Mouse (Mus musculus) G1E-ER4 (cell line): ENCODE results near the gene Itpr1. TPM values are rescaled to one million over a fixed set of nuclear protein-coding genes. Genes with fewer than 3 reads are reported as not detected.

Experiments
- GATA1 ChIP-seq: IDR thresholded peaks from one replicate; pipeline ENCODE4 v1.8.0; 2012; ENCODE audit warnings: low read length, inconsistent platforms
- polyA plus RNA-seq: library from polyadenylated mRNA; stranded (reverse); fragments of >175 nt; gene quantifications from 2 replicates; pipeline ENCODE4 v1.2.3, GENCODE M21; 2012

Itpr1 gene
- polyA plus RNA-seq, 1 experiment = 6.0 TPM

GRCm38 (mm10) chr6:108230608-108231007 lies 17.7 kb downstream of the Itpr1 start:
- TF ChIP-seq GATA1 = no peak

DNA sequence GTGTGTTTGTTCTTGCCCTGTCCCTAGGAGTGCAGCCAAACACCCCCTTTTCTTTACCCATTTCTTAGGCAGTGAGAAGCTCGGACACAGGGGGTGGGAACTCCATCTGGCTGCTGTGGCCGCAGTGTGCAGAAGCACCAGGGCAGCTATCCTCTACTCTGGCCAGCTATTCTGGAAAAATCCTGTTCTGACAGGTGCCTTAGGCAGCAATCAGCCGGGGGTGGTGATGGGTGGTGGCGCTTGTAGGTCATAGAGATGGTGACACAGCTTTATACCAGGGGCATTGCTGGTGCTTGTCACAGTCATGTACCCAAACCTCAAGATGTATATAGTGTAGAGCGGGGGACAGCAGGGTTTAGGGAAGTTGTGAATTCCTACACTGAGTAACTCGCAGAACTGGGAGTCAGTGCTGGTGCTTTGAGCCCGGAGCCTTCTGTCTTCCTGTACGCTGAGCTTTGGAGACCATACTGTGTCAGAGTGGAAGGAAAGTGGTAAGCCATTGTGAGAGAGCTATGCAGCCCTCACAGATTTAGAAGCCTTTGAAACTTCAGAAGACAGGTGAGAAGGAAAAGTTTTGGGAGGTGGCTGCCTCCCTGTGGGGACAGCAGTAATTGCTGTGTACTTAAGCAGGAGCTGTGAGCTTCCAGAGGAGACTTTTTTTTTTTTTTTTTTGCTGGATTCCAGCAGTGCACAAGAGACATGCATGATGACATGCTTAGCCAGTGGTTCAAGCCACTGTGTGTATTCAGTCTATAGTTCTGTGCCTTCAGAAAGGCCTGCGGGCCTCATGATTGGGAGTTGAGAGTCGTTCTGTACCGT lies 19.2 kb downstream of the Itpr1 start:
- TF ChIP-seq GATA1 = no peak

DNA sequence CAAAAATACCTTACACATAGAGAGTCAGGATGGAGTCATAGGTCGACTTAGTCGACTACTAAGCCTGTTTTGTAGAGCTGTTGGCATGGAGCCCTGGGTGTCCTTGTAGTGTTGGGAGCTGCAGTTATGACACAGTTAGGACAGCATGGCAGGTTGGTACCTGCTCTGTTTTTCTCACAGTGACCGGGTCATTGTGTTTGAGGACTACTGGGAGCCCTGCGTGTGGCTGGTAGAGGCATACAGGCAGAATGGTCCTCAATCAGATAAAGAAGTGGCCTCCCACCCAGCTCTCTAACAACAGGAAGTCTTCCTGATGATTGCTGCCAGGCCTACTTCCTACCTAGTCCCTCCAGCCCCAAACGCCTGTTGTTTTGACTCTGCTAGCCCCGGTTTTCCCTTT lies 20.2 kb downstream of the Itpr1 start:
- no peak for TF ChIP-seq GATA1

- TF ChIP-seq GATA1 = no peak
Observed at GRCm38 (mm10) chr6:108234536-108234935, 21.6 kb downstream of the Itpr1 start.

DNA sequence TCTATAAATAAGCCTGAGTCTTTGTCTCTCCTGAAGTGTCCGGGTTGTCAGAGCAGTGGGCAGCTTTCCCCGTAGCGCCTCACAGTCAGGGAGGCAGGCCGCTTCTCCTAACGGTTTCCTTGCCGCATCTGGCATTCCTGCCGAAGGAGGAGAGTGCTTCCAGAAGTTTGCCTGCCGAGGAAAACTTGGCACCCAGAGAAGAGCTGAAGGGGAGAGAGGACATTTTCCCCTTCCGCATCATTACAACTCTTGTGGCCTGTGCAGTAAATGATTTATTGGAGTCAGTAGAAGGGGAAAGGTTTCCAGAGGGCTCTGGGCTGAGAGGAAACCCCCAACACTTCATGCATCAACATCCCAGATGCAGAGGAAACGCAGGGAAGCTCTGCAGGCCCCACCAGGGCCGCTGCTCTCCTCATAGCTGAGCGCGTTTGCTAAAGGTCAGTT lies 22.8 kb downstream of the Itpr1 start:
- no peak for TF ChIP-seq GATA1

DNA sequence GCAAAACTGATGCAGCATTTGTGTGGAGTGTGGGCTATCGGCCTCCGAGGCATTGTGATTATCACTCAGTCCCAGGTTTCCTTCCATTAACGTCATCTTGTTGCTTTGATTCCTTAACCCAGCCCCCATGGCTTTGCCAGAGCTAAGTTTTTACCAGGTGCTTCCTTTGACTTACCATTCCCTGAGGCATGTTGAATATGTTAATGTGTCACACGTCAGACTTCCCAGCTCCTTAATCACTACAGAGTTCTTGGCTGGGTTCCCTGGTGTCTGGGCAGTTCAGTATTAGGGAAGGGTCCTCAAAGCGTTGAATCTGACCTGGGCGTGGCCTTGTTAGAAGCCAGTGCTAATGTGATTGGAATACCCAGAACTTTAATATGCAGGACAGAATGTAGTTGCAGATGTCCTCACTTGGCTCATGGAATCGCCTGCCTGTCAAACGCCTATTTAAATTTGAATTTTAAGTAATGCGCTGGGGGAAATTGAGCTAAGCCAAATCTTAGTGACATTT lies 23.6 kb downstream of the Itpr1 start:
- TF ChIP-seq GATA1 = no peak

DNA sequence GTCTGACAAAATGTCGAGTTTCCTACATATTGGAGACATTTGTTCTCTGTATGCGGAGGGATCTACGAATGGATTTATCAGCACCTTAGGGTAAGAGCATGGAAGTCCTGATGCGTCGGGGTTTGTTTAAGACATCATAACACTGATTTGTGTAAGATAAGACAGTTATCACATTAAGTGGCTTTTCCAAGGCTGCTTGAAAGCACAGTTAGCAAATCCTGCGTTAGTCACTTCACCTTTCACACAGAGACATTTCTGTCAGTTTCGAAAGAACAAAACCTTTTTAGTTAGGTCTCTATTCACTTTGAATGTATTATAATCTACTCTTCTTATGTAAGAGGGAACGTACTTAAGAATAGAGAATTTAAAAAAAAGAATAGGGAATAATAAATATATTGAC lies 24.1 kb downstream of the Itpr1 start:
- TF ChIP-seq GATA1 = no peak

GRCm38 (mm10) chr6:108237585-108237984 lies 24.7 kb downstream of the Itpr1 start:
- TF ChIP-seq GATA1 = no peak

- TF ChIP-seq GATA1 = no peak
Observed at GRCm38 (mm10) chr6:108238011-108238410, 25.1 kb downstream of the Itpr1 start.

DNA sequence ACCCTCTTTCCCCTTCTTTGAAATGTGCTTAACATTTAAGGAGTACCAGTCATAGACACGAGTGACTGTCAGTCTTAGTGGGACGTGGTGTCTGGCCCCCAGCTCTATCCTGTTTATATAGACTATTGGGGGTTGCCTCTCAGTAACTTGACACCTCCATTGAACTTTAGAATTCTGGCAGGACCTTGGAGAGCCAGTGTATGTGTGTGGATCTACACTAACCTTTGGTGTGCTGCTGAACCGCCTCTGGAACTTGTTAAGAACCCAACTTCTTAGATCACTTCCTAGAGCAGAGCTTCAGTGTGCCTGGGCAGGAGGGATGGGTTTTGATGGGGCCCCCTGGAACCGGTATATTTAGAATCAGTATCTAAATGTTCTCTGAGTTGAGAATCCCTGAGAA lies 26.2 kb downstream of the Itpr1 start:
- TF ChIP-seq GATA1 = no peak

- no peak for TF ChIP-seq GATA1
Observed at GRCm38 (mm10) chr6:108240004-108240403, 27.1 kb downstream of the Itpr1 start.

DNA sequence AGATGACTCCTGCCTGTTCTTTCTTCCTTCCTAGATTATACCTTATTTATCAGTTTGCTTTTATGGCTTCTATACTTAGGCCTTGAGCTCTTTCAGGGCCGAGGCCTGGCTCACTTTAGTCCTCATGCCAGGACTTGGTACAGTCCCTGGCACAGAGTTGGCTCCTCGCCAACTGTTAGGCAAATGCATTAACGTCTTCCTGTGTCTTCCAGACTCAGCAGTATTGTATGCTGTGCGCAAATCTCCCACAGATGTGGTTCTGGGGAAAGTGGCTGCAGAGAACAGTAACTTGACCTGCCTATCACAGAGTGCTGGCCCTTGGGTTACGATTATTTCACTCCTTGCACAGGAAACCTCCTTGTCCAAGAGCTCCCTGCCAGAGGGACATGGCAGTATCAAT lies 27.9 kb downstream of the Itpr1 start:
- TF ChIP-seq GATA1 = no peak

DNA sequence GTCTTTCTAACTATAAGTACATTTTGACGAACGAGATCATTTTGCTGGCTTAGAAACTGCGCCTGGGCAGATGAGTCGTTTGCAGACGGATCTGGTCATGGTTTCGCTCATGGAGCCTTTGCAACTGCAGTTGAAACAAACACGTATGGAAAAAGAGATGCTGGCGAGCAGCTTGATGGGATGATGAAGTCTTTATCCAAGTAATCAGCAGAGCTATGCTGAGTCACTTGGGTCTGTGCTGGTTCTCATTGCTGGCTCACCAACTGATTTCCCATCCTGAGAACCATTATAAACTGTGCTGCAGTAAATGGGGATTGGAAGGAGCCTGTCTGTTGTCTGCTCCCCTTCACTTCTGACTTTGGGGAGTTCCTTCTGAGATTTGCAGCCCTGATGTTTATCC lies 31.7 kb downstream of the Itpr1 start:
- no peak for TF ChIP-seq GATA1

DNA sequence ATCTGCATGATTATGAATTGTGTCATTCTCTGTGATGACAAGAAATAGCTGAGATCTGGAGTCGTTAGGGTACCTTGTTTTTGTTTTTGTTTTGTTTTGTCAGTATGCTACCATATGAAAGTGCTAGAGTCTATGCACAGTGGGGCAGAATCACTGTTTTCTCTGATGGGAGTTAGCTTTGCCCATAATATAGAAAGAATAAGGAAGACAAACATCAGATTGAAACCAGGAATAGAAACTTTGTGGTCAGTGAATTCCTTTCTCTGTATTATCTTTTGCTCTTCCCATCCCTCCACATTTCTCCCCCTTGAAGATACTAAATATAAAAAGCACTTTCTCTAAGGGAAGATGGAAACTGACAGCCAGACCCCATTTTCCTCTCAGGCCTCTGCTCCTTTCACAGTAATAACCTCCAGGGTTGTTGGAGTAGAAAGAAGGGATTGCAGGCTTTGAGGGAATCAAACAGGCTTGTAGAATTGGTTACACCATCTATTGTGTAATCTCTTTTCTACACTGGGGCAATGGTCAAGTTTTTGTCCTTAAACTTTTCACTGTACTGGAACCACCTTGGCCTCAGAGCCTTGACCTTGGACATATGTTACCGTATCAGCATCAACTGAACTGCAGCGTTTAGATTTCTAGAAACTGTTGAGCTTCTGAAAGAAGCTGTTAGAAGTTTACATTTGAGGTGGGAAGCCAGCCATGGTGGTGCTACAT lies 33.6 kb downstream of the Itpr1 start:
- TF ChIP-seq GATA1 = no peak

- TF ChIP-seq GATA1 = no peak
Observed at GRCm38 (mm10) chr6:108247211-108247610, 34.3 kb downstream of the Itpr1 start.

DNA sequence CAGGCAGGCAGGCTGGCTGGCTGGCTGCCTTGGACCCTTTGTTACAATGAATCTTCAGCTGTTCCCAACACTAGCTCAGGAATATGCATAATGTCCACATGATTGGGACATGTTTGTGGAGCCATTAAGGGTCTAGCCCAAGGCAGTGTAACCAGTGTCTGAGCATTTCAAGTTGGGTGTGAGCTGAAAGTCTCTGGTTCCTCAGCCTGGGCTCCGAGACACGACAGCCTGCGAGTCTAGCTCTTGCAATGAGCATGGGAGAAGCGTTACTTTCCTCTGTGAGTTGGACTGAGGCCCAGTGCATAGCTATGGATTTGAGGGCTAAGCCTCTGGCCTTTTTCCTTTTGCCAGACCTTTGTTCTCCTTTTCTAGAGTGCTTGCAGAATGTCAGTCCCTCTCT lies 35.6 kb downstream of the Itpr1 start:
- TF ChIP-seq GATA1 = no peak
